Mouse (Mus musculus) frontal cortex, postnatal 14 days (tissue): ENCODE measurements around the gene Leng8.
A peak's percentile ranks its signal among the peaks of the same experiment; 100 is the strongest.

ENCODE experiments used
- DNase-seq, 2 experiments: peaks; one replicate each; pipeline ENCODE4 v3.0.0; 2022; ENCODE audit warnings: low spot score in 2 of 2

The Leng8 gene

DNA sequence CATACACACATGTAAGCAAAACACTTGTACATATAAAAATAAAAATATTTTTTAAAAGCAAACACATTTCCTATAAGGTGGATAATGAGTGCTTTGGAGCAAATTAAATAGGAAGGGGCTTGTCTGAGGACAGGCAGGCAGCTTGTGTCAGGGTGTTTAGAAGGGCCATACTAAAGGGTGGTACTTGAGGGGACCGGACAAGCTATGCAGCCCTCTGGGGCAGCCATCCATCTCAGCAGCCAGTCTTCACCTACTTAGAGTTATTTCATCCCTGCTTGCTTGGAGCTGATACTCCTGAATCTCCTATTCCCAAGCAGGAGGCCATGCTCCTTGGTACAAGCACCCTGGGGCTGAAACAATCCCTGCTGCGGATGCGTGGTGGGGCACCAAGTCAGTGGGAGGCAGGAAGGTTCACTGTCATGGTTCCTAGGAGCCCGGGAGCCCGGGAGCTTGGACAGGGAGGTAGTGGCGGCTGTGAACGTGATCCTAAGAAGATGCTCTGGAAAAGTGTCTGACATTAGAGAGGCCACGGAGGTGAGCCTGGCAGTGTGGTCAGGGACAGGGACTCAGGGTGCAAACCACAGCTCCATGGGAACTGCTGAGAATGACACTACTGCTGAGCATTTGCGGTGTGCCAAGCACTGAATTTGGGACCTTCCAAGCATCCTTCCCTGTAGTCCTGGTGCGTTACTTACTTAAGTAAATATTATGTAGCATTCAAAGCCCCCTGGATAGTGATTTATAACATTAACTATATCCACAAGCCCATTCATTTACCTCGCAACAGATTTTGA lies 9.7 kb upstream of the Leng8 start:
- peak in 1 of 2 experiments; percentile 8 for DNase-seq

DNA sequence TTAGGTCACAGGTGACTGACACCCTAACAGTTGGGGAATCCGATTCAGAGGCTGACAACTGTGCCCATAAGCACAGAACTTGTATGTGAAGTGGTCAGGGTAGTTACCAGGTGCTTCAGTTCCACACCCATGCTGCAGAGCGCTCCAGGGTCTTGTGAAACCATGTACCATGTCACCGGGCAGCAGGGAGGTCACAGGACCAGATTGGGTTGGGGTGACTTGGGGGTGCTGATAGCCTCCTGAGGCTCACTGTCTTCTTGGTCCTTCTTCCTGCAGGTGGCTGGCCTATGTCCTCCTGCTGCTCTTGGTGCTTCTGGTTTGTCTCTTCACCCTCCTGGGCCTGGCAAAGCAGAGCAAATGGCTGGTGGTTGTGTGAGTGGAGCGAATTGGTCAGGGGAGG lies 8.9 kb upstream of the Leng8 start:
- DNase-seq, result peak in 1 of 2 experiments; percentile 5

DNA sequence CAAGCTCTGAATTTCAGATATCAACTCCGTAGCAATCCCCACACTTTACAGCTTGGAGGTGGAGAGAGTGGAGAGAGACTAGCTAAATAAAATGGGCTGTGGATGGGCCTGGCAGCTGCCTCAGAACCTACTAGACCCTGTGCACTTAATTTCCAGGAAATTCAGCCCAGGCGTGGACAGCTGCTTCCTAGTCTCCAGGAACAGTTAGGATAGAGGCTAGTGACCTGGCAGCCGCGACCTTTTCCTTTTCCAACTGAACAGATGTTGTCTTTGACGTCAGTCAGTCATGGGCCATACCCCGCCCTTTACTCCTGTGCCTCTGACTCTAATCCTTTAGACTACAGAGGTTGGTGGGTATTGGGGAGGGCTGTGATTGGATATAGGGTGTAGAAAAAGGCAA lies 8.0 kb upstream of the Leng8 start:
- DNase-seq, result peak in 1 of 2 experiments; percentile 7

DNA sequence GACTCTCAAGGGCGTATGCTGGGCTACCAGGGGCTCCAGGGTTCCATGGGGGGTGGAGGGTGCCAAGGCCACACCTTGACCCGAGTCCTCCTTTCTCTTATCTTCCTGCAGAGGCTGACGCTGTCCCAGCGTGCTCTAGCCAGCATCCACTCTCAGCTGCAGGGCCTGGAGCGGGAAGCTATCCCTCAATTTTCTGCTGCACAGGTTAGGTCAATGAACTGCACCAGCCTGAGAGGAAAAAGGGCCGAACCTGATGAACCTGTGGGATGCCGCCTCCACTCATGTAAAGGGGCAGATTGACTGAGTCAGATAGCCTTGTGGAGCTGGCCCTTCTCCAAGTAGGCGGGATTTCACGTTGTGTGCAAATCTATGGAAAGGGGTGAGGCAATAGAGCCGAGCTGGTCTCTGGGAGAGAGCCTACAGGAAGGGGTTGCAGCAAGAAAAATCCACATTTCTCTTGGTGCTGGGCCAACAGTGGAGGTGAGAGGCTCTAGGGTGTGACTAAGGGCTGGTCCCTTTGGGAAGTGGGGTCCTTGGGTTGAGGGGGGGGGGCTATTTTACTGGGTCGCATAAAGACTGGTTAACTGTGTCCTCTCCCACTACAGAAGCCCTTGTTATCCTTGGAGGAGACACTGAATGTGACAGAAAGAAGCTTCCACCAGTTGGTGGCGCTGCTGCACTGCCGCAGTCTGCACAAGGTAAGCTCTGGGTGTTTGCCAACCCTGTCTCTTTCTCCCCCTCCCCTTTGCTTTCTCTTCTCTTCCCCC lies 6.0 kb upstream of the Leng8 start:
- peak in 1 of 2 experiments; percentile 71 for DNase-seq

DNA sequence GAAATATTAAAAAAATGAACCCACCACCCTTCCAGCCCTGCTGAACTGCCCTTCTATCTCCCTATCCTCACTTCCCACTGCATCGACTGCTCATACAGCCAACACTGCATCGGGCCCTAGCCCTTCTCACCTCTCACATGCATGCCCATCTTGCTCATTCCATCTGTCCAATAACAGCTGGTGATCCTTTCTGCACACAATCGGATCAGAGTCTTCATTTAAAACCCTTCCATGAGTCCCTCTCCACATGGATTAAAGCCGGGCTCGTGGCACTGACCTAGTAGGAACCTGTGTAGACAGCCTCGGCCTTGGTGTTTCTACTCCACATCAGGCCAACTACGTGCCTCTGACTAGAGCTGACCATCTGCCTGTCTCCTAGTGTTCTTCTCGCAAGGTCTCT lies 4.9 kb upstream of the Leng8 start:
- DNase-seq, result peak in 1 of 2 experiments; percentile 8

DNA sequence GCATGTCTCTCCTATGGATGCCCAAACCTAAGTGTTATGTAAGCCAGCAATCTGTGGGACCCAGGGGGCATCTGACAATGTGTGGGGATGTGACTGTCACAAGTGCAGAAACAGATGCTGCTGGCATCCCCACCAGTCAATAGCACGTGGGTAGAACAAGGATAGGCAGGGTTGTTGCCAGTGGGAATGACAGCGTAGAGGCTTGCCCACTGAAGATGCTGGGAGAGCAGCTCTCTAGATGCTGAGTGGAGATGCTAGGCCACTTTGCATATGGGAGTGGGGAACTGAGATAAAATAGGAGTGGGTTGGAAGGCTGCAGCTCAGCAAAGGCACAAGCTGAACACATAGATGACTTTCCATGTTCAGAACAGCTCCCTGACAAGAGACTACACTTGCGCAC lies 4.3 kb upstream of the Leng8 start:
- peak in 1 of 2 experiments; percentile 48 for DNase-seq

DNA sequence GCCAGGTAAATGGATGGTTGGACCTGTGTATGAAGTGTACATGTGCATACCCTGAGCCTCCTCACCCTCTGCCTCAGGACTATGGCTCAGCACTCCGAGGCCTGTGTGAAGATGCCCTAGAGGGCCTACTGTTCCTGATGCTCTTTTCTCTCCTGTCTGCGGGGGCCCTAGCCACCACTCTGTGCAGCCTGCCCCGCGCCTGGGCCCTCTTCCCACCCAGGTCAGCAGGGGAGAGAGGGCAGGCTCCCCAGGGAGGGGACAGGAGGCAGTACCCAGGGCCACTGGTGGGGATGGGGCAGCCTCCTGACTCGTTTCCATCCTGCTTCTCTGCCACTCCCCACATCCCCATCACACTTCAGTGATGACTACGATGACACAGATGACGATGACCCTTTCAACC lies 3.8 kb upstream of the Leng8 start:
- DNase-seq, result no peak

DNA sequence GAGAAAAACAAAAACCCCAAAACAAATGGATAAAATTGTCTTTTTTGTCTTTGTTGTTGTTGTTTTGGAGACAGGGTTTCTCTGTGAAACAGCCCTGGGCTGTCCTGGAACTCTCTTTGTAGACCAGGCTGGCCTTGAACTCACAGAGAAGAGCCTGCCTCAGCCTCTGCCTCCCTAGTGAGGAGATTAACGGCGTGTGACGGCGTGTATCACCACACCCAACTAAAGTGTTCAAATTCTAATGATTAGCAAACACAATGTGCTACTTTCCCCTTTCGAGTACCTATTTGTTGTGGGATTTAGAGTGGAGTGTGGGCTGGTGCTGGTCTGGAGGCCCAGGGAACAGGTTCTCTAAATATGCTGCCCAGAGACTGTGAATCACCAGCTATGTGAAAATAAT lies 1.9 kb upstream of the Leng8 start:
- no peak for DNase-seq

DNA sequence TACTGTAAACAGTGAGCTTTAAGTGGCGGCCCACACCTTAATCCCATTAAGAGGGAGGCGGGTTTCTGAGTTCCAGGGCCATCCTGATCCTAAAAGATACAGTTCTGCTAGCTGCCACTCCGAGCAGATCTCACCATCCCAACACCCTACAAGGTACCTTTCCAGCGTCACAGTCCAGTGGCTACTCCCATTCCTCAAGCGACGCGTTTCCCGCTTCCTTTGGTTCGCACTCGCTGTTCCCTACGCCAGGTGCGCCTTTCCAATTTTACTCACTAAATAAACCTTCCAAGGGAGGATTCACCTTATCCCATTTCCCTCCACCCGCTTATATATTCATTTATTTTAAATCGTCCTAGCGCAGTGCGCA lies 452 bp upstream of the Leng8 start:
- DNase-seq, result no peak

DNA sequence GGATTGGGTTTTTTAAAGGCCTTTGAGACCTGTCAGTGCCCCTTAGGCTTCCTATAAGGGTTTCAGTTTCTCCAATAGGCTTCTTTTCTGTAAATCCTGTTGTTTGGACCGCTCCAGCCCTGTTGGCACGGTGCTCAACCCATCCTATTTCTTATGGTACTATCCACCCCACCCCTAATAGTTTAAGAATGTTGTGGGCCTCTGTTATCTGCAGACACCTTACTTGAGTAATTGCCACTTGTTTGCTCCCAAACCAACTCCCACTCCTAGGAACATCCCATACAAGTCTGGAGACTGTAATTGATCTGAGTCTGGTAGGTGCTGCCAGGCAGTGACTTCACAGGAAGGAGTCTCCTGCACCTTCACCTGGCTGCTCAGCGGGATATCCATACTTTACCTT lies 907 bp downstream of the Leng8 start:
- no peak for DNase-seq

DNA sequence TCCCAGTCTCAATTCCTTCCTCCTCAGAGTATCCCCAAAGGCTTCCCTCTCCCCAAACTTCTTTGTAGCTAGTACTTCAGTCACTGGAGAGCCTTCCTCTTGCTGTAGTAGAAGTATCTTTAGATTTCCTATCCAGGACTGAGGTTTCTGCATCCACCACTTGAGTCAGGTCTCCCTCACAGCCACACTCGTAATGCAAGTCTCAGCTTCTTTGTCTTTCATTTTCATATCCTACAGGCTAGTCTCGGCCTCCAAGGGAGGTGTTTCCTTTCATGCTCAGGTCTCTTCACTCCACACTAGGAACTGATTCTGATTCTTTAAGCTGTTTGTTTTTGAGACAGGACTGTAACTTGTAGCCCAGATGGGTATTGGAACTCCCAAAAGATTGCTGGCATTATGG lies 1.3 kb downstream of the Leng8 start:
- DNase-seq, result no peak

DNA sequence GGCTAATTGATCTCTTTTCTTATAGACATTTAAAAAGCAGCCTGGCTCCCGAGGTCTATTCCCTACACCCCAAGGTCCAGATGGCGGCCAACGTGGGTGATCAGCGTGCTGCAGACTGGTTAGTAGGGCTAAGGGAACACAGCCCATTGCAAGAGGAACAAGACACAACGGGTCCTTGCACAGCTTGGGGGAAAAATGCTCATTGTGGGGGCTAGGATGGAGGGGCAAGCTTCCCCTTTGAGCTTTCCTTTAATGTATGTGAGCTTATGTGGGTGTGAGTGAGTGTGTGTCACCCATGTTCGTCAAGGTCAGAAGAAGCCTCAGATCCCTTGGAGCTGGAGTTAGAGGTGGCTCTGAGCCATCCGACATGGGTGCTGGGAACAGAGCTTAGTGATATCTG lies 1.8 kb downstream of the Leng8 start:
- DNase-seq, result no peak

DNA sequence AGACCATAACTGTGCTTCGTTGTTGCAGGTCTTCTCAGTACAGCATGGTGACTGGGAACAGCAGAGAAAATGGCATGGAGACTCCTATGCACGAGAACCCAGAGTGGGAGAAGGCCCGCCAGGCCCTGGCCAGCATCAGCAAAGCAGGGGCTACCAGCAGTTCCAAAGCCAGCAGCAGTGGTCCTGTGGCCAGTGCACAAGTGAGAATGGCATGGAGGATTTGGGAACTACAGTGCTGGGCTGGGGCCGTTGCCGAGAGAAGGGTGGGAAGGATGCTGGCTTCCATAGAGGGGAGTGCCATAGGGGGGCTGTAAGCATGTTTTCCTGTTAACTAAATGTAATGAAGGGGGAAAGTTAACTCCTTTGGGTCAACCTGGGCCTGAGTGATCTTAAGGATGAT lies 2.6 kb downstream of the Leng8 start:
- DNase-seq, result no peak

DNA sequence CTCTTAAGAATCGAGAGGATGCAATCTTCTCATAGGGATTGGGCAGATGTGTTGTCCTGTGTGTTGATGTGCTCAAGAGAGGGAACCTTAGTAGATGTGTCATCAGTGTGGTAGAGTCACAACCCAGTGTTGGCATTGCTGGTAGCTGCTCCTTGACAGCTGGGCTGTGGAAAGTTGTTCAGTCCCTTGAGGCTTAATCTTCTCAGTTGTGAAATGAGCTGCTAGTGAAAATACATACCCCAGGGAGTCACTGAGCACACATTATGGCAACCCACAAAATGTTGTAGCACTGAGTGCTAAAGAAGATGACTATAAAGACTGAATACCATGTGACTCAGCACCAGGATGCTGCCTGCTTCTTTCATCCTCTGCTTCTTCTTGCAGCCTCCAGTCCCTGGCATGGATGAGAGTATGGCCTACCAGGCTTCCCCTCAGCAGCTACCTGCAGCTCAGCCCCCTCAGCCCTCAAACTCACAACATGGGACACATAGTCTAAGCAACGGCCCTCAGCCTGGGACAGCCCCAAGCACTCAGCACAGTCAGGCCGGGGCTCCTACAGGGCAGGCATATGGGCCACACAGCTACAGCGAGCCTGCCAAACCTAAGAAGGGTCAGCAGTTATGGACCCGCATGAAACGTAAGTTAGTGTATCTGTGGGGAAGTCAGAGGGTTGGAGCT lies 4.9 kb downstream of the Leng8 start:
- no peak for DNase-seq

DNA sequence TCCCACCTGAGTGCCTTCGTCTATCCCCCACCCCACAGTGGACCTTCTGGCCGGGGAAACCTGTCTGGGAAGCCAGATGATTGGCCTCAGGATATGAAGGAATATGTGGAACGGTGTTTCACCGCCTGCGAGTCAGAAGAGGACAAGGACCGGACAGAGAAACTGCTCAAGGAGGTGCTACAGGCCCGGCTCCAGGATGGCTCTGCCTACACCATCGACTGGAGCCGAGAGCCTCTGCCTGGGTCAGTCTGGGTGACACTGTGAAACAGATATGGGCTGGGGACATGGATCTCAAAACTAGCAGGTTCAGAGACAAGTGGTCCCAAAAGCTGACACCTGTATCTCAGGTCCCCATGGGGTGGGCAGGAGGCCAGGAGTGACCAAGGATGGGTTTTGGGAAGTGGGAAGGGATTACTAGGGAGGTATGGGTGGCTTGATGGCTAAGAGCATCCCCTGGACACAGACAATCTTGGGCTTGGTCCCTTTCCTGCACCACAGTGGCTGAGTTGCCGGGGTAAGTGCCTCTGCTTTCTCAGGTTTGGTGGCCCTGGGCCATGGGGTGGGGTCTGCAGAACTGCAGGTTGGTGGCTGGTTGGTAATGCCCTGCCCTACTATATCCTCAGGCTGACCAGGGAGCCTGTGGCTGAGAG lies 6.1 kb downstream of the Leng8 start:
- no peak for DNase-seq

DNA sequence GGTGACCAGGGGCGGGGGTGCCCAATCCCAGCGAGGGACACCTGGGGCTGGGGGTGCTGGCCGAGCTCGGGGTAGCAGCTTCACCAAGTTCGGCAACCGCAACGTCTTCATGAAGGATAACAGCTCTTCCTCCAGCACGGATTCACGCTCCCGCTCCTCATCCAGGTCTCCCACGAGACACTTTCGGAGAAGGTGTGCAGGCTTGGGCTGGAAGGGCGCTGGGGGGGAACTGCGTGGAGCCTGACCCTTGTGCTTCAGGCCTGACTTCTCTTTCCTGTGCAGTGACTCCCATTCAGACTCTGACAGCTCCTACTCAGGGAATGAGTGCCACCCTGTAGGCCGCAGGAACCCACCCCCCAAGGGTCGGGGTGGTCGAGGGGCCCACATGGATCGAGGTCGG lies 6.7 kb downstream of the Leng8 start:
- DNase-seq, result no peak

DNA sequence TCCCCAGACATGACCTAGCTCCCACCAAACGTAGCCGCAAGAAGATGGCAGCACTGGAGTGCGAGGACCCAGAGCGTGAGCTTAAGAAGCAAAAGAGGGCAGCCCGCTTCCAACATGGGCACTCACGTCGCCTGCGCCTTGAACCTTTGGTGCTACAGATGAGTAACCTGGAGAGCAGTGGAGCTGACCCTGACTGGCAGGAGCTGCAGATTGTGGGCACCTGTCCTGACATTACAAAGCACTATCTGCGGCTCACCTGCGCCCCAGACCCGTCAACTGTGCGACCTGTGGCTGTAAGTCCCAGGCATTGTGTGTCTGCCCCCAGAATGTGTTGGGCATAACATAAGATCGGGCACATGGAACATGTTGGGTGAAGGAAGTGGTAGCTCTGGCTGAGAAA lies 7.2 kb downstream of the Leng8 start:
- no peak for DNase-seq

DNA sequence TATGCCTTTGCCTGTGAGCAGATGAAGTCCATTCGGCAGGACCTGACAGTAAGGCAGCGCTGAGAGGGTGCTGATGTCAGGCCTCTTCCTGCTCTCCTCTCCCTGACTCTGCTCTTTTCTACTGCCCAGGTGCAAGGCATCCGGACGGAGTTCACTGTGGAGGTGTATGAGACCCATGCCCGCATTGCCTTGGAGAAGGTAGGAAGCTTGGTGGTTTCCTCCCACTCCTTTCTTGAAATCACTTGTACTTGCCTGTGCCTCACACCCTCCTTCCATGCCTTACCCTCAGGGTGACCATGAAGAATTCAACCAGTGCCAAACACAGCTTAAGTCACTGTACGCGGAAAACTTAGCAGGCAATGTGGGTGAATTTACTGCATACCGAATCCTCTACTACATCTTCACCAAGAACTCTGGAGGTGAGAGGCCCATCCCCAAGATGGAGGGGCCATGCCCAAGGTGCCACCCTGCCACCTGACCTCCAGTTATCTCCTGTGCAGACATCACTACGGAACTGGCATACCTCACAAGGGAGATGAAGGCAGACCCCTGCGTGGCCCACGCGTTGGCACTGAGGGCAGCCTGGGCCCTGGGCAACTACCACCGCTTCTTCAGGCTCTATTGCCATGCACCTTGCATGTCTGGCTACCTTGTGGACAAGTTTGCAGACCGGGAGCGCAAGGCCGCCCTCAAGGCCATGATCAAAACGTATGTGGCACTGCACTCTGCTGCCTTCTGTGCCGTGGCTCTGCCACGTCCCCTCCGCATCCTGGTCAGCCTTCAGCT lies 8.1 kb downstream of the Leng8 start:
- no peak for DNase-seq

DNA sequence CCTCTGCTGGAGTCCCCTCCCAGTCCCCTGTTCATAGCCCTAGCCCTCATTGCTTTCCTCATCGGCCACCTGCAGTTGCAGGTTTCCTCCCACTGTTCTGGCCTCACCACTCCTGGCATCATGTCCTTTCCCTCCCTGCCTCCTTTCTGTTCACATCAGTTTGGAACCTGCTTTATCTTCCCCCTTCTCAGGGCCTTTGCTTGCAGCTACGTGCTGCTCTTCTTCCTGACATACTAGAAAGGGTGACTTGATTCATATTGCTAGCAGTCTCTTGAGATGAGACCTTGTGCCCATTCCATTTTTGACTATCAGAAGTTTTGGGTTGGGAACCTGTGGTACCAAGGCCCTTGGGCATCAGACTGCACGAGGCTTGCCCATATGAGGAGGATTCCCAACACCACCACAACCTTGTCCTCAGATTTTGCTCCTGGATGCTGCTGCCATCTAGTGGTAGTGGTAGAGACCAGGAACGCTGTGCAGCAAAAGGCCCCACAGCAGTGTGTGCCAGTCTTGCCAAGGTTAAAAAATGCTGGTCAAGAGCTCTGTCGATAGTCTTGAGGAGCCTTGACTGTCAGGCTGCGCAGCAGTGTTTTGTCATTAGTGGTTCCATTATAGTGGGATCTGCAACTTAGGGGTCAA lies 8.8 kb downstream of the Leng8 start:
- DNase-seq, result peak in 1 of 2 experiments; percentile 55

DNA sequence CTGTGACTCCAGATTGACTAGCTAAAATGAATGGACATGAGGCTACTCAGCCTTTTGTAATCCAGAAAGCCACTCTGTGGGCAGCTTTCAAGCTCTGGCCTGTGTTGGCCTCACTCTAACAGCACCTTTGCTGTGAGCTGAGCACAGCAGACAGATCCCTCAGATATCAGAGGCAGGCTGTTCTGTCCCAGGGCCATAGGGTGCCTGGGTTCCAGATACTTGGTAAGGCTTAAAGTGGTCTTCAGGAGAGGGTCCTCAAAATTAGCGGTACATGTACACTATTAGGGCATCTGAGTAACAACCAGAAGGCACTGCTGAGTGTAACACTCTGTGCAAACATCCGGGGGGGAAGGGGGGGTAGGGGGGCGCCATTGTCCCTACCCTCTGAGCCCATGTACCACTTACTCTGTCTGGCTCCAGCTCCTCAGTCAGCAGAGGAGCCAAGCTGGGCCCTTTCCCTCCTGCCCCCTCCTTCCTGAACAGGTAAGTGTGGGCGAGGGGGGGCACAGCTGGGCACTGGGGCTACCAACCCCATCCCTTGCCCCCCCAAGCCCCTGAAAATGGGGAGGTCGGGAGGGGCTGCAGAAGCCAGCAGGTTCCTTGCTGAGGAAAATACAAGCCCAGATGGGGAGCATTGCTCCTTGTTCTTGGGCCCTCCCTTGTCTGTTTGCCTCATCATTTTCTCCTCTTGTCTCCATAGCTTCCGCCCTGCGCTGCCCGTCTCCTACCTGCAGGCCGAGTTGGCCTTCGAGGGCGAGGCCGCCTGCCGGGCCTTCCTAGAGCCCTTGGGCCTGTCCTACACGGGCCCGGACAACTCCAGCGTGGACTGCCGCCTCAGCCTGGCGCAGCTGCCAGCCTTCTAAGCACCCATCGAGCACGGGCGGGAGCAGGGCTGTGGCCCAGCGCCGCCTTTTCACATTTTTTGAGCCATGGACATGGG lies 9.7 kb downstream of the Leng8 start:
- DNase-seq, result no peak
